Mouse (Mus musculus) liver, embryonic 14.5 days (tissue): Measurements from ENCODE around the gene Ctsf. TPM values are rescaled to one million over a fixed set of nuclear protein-coding genes. Genes with fewer than 3 reads are reported as not detected.
"Not testable (repeated sequence)": the region's sequence is repeated elsewhere in the genome, so short reads cannot be mapped to it uniquely, and the experiment has no call there.

Source experiments
- ATAC-seq: fragments of 200-750 bp; cut with Nextera tagmentation; 2 replicates; pipeline ENCODE4 v1.8.0; 2017; ENCODE audit warnings: moderate number of reproducible peaks, mild to moderate bottlenecking, moderate library complexity; ENCODE audit not compliant: insufficient read depth
- DNase-seq, 3 experiments: peaks; one replicate each; pipeline ENCODE4 v3.0.0-alpha.2; 2012 to 2013; ENCODE audit warnings: low read depth in 3 of 3, low spot score in 3 of 3
- H3K27ac ChIP-seq: fragments of 300-500 bp; sonication (generic); 2 replicates; pipeline ENCODE4 v1.5.1; 2014; ENCODE audit warnings: moderate library complexity, mild to moderate bottlenecking, control low read depth, inconsistent platforms
- H3K27me3 ChIP-seq: fragments of 300-500 bp; sonication (generic); 2 replicates; pipeline ENCODE4 v1.6.1; 2014; ENCODE audit warnings: mild to moderate bottlenecking, low read length, moderate library complexity; ENCODE audit not compliant: control insufficient read depth, insufficient read depth
- H3K36me3 ChIP-seq: fragments of 300-500 bp; sonication (generic); replicated peaks from 2 replicates; pipeline ENCODE4 v1.6.1; 2014; ENCODE audit warnings: low read depth; ENCODE audit not compliant: control insufficient read depth, insufficient read depth
- H3K4me1 ChIP-seq, 2 experiments: fragments of 200-500 bp in 1 of 2; fragments of 300-500 bp in 1 of 2; sonication (generic) in 1 of 2; replicated peaks; 2 replicates each; pipeline ENCODE4 v1.6.1; 2012 to 2014; ENCODE audit warnings: antibody characterized with exemption in 1 of 2, inconsistent platforms in 1 of 2, low read length in 1 of 2; ENCODE audit not compliant: control insufficient read depth in 2 of 2, insufficient read depth in 2 of 2
- H3K4me2 ChIP-seq: fragments of 300-500 bp; sonication (generic); 2 replicates; pipeline ENCODE4 v1.6.1; 2014; ENCODE audit warnings: low read depth, mild to moderate bottlenecking, control low read depth, moderate library complexity
- H3K4me3 ChIP-seq, 2 experiments: fragments of 200-500 bp in 1 of 2; fragments of 300-500 bp in 1 of 2; sonication (generic) in 1 of 2; 2 replicates each; pipeline ENCODE4 v1.5.1; 2012 to 2014; ENCODE audit warnings: low read depth in 2 of 2, low read length in 2 of 2, mild to moderate bottlenecking in 2 of 2, control low read depth in 1 of 2, inconsistent platforms in 1 of 2, moderate library complexity in 1 of 2; ENCODE audit not compliant: insufficient read depth in 1 of 2
- H3K9ac ChIP-seq: fragments of 300-500 bp; sonication (generic); replicated peaks from 2 replicates; pipeline ENCODE4 v1.6.1; 2014; ENCODE audit warnings: mild to moderate bottlenecking, control low read depth, moderate library complexity
- H3K9me3 ChIP-seq: fragments of 300-500 bp; sonication (generic); 2 replicates; pipeline ENCODE4 v1.6.1; 2016; ENCODE audit warnings: low read length, mixed read lengths; ENCODE audit not compliant: control insufficient read depth
- CTCF ChIP-seq: IDR thresholded peaks from 2 replicates; pipeline ENCODE4 v1.5.1; 2016; ENCODE audit warnings: antibody characterized with exemption, low read depth, control low read depth
- EP300 ChIP-seq: IDR thresholded peaks from 2 replicates; pipeline ENCODE4 v1.6.1; 2016; ENCODE audit warnings: antibody characterized with exemption, low read depth
- WGBS: fragments of 180-500 bp; shearing (Covaris S2); extraction: QIAGEN DNeasy Blood & Tissue Kit; methylation state at CpG from one replicate; pipeline ENCODE4 v1.1.7; 2014; ENCODE audit not compliant: insufficient replicate concordance; 5-methylcytosine and 5-hydroxymethylcytosine counted together
- polyA plus RNA-seq, 2 experiments: library from polyadenylated mRNA; depleted of rRNA in 1 of 2; stranded (reverse) in 1 of 2; unstranded in 1 of 2; fragments of >200 nt; fragmentation: Nextera tagmentation in 1 of 2; extraction: Ambion mirVana in 1 of 2; gene quantifications; 2 replicates each; pipeline versions ENCODE4 v1.2.1 to v1.2.3; 2012 to 2014

Gene Ctsf
- polyA plus RNA-seq, 2 experiments = 20.8 to 32.8 TPM

DNA sequence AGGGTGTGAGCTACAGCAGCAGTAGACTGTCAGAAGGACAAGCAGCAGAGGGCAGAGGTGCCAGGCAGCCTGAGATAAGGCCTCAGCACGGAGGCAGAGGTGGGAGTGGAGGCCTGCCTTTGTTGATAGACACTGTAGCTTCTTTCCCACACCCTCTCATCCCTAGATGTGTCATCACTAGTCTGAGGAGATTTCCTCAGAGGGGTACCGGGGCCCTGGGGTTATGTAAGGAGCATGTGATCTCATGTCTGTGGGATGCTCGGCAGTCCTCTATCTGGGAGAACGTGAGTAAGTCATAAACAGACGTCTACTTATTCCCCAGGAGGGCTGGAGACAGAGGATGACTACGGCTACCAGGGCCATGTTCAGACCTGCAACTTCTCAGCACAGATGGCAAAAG lies 4.2 kb downstream of the Ctsf start:
- Histone ChIP-seq H3K27me3 (peaks cover 29% of the 10 kb centered on the region), H3K27ac (peak overlapping the region; percentile 96), H3K4me1 (peaks cover 27 to 31% of the 10 kb centered on the region in 2 experiments), H3K4me3 (peak overlapping the region; percentile 51 to 53), H3K36me3 (no peaks in the 10 kb centered on the region), H3K9me3 (no peaks in the 10 kb centered on the region), H3K4me2 (peak overlapping the region; percentile 69), H3K9ac (peak overlapping the region; percentile 69)
- TF ChIP-seq EP300 (peak; percentile 93), CTCF (peak; percentile 64)
- WGBS = 27% methylated on average over 6 of the region's 6 CpGs
- ATAC-seq (peak; percentile 98), DNase-seq (peak; percentile 82 to 86 (median 85))

DNA sequence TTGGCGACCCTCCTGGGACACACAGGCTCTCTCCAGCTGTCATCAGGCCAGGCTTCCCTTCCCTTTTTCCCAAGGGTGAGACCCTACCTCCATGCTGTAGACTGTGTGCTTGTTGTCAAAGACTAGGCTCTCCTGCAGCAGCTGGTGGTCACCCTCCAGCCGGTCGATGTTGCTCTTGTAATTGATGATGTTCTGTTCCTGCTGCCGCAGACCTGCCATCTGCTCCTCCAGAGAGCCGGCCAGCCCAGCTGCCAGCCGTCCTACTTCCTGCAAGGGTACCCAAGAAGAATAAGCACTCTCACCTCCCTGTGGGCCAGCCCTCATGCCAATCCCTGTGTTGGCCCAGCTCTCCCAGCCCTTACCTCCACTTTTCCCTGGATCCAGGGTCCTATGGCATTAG lies 8.1 kb downstream of the Ctsf start:
- Histone ChIP-seq H3K4me1 (peaks cover 20% of the 10 kb centered on the region in 2 experiments), H3K27ac (no peak overlapping the region), H3K9ac (no peak overlapping the region), H3K36me3 (no peaks in the 10 kb centered on the region), H3K27me3 (peaks cover 36% of the 10 kb centered on the region), H3K4me2 (no peak overlapping the region), H3K4me3 (no peak overlapping the region), H3K9me3 (no peaks in the 10 kb centered on the region)
- 68% methylated on average over 6 of the region's 6 CpGs for WGBS
- TF ChIP-seq EP300 = no peak
- ATAC-seq (no peak), DNase-seq (no peak)

DNA sequence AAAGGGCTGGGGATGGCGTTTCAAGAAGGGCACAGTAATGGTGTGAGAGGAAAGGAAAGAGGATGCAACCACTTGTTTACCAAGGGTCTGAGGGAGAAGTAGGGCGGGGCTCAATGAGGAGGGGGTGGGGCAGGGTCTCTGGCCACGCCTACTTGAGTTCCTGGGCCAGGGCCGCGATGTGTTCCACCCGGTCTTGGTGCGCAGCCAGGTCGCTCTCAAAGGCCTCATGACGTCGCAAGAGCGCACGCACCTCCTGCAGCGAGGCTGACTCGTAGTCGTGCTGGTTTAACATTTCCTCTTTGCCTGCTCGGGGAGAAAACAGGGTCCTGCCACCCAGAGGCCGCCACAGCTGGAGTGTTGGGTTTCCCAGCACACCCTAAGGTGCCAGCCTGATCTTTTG lies 10.2 kb downstream of the Ctsf start:
- Histone ChIP-seq H3K9ac (no peak overlapping the region), H3K27ac (no peak overlapping the region), H3K4me2 (0 out of 2 replicates have a peak overlapping the region, but pooled peaks have one; percentile 2), H3K27me3 (peaks cover 36% of the 10 kb centered on the region), H3K9me3 (no peaks in the 10 kb centered on the region), H3K4me3 (no peak overlapping the region), H3K36me3 (no peaks in the 10 kb centered on the region), H3K4me1 (peaks cover 4 to 7% of the 10 kb centered on the region in 2 experiments)
- 5% methylated on average over 17 of the region's 17 CpGs for WGBS
- ATAC-seq (no peak), DNase-seq (no peak)
- TF ChIP-seq EP300 (no peak), CTCF (no peak)

DNA sequence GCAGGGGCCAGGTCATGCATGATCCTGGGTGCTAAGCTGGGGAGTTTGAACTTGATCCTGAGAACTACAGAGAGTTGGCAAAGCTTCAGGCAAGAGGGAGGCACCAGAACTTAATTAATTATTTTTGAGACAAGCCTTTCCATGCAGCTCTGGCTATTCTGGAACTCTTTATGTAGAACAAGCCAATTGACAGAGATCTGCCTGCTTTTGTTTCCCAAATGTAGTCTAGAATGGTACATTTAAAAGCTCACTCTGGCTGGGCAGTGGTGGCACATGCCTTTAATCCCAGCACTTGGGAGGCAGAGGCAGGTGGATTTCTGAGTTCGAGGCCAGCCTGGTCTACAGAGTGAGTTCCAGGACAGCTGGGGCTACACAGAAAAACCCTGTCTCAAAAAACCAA lies 19.7 kb downstream of the Ctsf start:
- not testable (repeated sequence) for DNase-seq, H3K4me2 ChIP-seq, ATAC-seq, H3K36me3 ChIP-seq, H3K9me3 ChIP-seq, H3K4me3 ChIP-seq, H3K27ac ChIP-seq, H3K9ac ChIP-seq, H3K27me3 ChIP-seq
- WGBS = 58% methylated on average over 1 of the region's 1 CpGs
- H3K4me1 ChIP-seq = peaks cover 14 to 16% of the 10 kb centered on the region in 2 experiments

DNA sequence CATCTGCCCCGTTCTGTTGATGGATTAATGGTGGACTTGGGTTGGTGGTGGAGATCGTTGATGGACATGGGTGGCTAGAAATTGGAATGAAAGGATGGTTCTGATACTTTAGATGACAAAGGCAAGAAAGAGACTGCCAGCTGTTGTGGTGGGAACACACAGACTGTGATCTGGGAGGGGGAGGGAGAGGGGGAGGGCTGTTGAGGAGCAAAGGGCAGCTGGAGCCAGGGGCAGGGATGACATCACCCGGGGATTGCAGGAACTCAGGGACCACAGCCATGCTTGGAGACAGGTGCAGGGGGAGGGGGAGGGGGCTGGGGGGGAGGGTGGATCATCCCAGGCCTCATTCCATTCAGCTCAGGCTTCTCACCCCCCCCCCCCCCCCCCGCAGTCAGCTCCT lies 21.3 kb downstream of the Ctsf start:
- no peaks in the 10 kb centered on the region for H3K9me3 ChIP-seq
- no peak for TF ChIP-seq EP300
- no peak for TF ChIP-seq CTCF
- 56% methylated on average over 4 of the region's 4 CpGs for WGBS

More for the DNA sequence above, 21.3 kb downstream of the Ctsf start:
- DNase-seq = no peak
- H3K36me3 ChIP-seq = no peaks in the 10 kb centered on the region
- no peak overlapping the region for H3K9ac ChIP-seq
- H3K27me3 ChIP-seq = no peaks in the 10 kb centered on the region
- no peak overlapping the region for H3K27ac ChIP-seq
- H3K4me1 ChIP-seq = peaks cover 16 to 20% of the 10 kb centered on the region in 2 experiments
- H3K4me3 ChIP-seq = no peak overlapping the region
- ATAC-seq = no peak
- H3K4me2 ChIP-seq = no peak overlapping the region
